Mouse (Mus musculus): ENCODE results near the gene Olfr43. TPM values are rescaled to one million over a fixed set of nuclear protein-coding genes. Genes with fewer than 3 reads are reported as not detected.

The Olfr43 gene
- polyA plus RNA-seq (2016; fragmentation: Nextera tagmentation; extraction: Ambion mirVana): not detected in 2 replicates

- Histone ChIP-seq H3K27me3 (no peaks in the 10 kb centered on the region), H3K36me3 (no peaks in the 10 kb centered on the region), H3K9me3 (no peaks in the 10 kb centered on the region), H3K4me3 (no peak within 1 kb of the TSS), H3K27ac (no peak within 1 kb of the TSS), H3K4me1 (no peaks in the 10 kb centered on the region), H3K9ac (no peak within 1 kb of the TSS), H3K4me2 (replicated peaks) (no peak within 1 kb of the TSS)
- WGBS: 62% methylated on average over 1 of the region's 1 CpGs
- no peak for ATAC-seq (ENCODE audit: insufficient number of reproducible peaks, insufficient read depth, low FRiP score, low TSS enrichment)
Measured at GRCm38 (mm10) chr11:74211279-74211678, at the start of gene Olfr43. Olfr43 (minus strand) TSS chr11:74211379.

GRCm38 (mm10) chr11:74259508-74259907, 48.3 kb upstream of the Olfr43 start, which contains the start of gene Olfr406:
Olfr406 (plus strand) TSS chr11:74259808.
- Histone ChIP-seq H3K9me3 (peaks cover 5% of the 10 kb centered on the region; the same call in 1 of the 2 replicates), H3K9ac (no peak within 1 kb of the TSS), H3K4me2 (replicated peaks) (no peak within 1 kb of the TSS), H3K36me3 (no peaks in the 10 kb centered on the region), H3K4me1 (no peaks in the 10 kb centered on the region), H3K27ac (no peak within 1 kb of the TSS), H3K4me3 (no peak within 1 kb of the TSS), H3K27me3 (no peaks in the 10 kb centered on the region)
- WGBS: 49% methylated on average over 2 of the region's 2 CpGs
- ATAC-seq (ENCODE audit: insufficient number of reproducible peaks, insufficient read depth, low FRiP score, low TSS enrichment): no peak

GRCm38 (mm10) chr11:74241201-74241600, 30.0 kb upstream of the Olfr43 start:
- no peaks in the 10 kb centered on the region for H3K36me3 ChIP-seq
- H3K4me2 ChIP-seq (replicated peaks): no peak overlapping the region
- H3K4me3 ChIP-seq: no peak overlapping the region
- H3K9ac ChIP-seq: no peak overlapping the region
- H3K27ac ChIP-seq: no peak overlapping the region
- H3K9me3 ChIP-seq: peaks cover 6% of the 10 kb centered on the region
- no peak for ATAC-seq (ENCODE audit: insufficient number of reproducible peaks, insufficient read depth, low FRiP score, low TSS enrichment)
- 93% methylated on average over 3 of the region's 3 CpGs for WGBS
- H3K27me3 ChIP-seq: no peaks in the 10 kb centered on the region
- no peaks in the 10 kb centered on the region for H3K4me1 ChIP-seq

DNA sequence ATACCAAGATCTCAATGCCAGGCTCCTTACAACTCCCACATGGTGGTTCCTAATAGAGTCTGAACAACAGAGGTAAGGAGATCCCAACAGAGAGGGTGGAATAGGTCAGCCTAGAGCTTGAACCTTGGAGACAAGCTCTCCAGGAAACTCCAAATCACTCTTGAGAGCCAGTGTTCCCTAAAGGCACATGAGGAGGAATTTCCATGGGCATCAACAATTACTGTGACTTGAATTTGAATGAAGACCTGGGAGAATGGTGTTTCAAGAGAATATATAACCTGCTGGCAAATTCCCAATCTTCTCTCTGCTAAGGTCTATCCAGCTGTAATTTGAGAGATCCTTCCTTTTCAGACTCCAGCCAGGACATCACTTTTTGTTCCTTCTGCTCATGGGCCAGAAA, 25.2 kb downstream of the Olfr43 start, which contains the start of gene Olfr403:
Gene Olfr403, plus strand, starts transcription at position 301 of the 400 bp plus-strand sequence.
- Histone ChIP-seq H3K4me3 (no peak within 1 kb of the TSS), H3K27ac (no peak within 1 kb of the TSS), H3K36me3 (no peaks in the 10 kb centered on the region), H3K4me1 (no peaks in the 10 kb centered on the region), H3K9me3 (0 out of 2 replicates have a peak, but pooled peaks cover 4% of the 10 kb centered on the region), H3K9ac (no peak within 1 kb of the TSS), H3K4me2 (replicated peaks) (no peak within 1 kb of the TSS), H3K27me3 (no peaks in the 10 kb centered on the region)
- no peak for ATAC-seq (ENCODE audit: insufficient number of reproducible peaks, insufficient read depth, low FRiP score, low TSS enrichment)

DNA sequence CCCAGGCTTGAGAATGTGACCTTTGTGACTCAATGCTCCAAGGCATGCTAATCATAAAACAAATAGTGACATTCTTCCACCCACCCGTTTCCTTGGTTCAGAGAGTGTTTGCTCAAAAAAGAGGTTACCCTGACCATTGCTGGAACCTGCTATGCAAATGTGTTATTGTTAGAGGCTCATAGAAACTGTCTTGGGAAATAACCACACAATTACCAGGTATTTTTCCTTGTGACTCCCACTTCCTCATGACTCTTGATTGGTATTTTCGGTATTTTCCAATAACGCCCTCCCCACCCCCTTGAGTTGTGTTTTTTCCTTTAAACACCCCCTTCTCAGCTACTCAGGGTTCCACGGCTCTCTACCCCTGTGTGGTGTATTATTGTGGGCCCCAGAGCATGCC, 27.4 kb downstream of the Olfr43 start:
- Histone ChIP-seq H3K4me3 (no peak overlapping the region), H3K4me1 (no peaks in the 10 kb centered on the region), H3K4me2 (replicated peaks) (no peak overlapping the region), H3K9me3 (0 out of 2 replicates have a peak, but pooled peaks cover 4% of the 10 kb centered on the region), H3K9ac (no peak overlapping the region), H3K27ac (no peak overlapping the region), H3K27me3 (no peaks in the 10 kb centered on the region), H3K36me3 (no peaks in the 10 kb centered on the region)
- ATAC-seq (ENCODE audit: insufficient number of reproducible peaks, insufficient read depth, low FRiP score, low TSS enrichment): no peak
- 75% methylated on average over 4 of the region's 4 CpGs for WGBS

- Histone ChIP-seq H3K9me3 (0 out of 2 replicates have a peak, but pooled peaks cover 4% of the 10 kb centered on the region), H3K27ac (no peak overlapping the region), H3K4me3 (no peak overlapping the region), H3K4me1 (no peaks in the 10 kb centered on the region), H3K9ac (no peak overlapping the region), H3K27me3 (no peaks in the 10 kb centered on the region), H3K36me3 (no peaks in the 10 kb centered on the region), H3K4me2 (replicated peaks) (no peak overlapping the region)
- 78% methylated on average over 4 of the region's 4 CpGs for WGBS
- ATAC-seq (ENCODE audit: insufficient number of reproducible peaks, insufficient read depth, low FRiP score, low TSS enrichment): no peak
Measured at GRCm38 (mm10) chr11:74183168-74183567, 28.0 kb downstream of the Olfr43 start.

GRCm38 (mm10) chr11:74168771-74169170, 42.4 kb downstream of the Olfr43 start:
- no peaks in the 10 kb centered on the region for H3K36me3 ChIP-seq
- H3K9ac ChIP-seq: no peak overlapping the region
- H3K4me2 ChIP-seq (replicated peaks): no peak overlapping the region
- H3K4me1 ChIP-seq: no peaks in the 10 kb centered on the region
- no peak overlapping the region for H3K27ac ChIP-seq
- no peak overlapping the region for H3K4me3 ChIP-seq
- H3K27me3 ChIP-seq: no peaks in the 10 kb centered on the region
- no peak for ATAC-seq (ENCODE audit: insufficient number of reproducible peaks, insufficient read depth, low FRiP score, low TSS enrichment)
- H3K9me3 ChIP-seq: peaks cover 2% of the 10 kb centered on the region; the same call in 1 of the 2 replicates

Other genes starting within 250 kb of the Olfr43 start
- not detected in 2 replicates for gene Olfr398, start 221.0 kb downstream of the Olfr43 start, polyA plus RNA-seq (2016; fragmentation: Nextera tagmentation; extraction: Ambion mirVana)
- not detected in 2 replicates for gene Olfr139, start 154.8 kb downstream of the Olfr43 start, polyA plus RNA-seq (2016; fragmentation: Nextera tagmentation; extraction: Ambion mirVana)
- not detected in 2 replicates for gene Olfr399, start 154.8 kb downstream of the Olfr43 start, polyA plus RNA-seq (2016; fragmentation: Nextera tagmentation; extraction: Ambion mirVana)
- gene Zfp616, start 141.4 kb downstream of the Olfr43 start, polyA plus RNA-seq (2016; fragmentation: Nextera tagmentation; extraction: Ambion mirVana): not detected in 2 replicates
- gene Olfr401, start 97.7 kb downstream of the Olfr43 start, polyA plus RNA-seq (2016; fragmentation: Nextera tagmentation; extraction: Ambion mirVana): not detected in 2 replicates
- not detected in 2 replicates for gene Olfr402, start 57.9 kb downstream of the Olfr43 start, polyA plus RNA-seq (2016; fragmentation: Nextera tagmentation; extraction: Ambion mirVana)
- not detected in 2 replicates for gene Olfr403, start 25.1 kb downstream of the Olfr43 start, polyA plus RNA-seq (2016; fragmentation: Nextera tagmentation; extraction: Ambion mirVana)
- not detected in 2 replicates for gene Olfr406, start 48.4 kb upstream of the Olfr43 start, polyA plus RNA-seq (2016; fragmentation: Nextera tagmentation; extraction: Ambion mirVana)
- gene Olfr59, start 72.4 kb upstream of the Olfr43 start, polyA plus RNA-seq (2016; fragmentation: Nextera tagmentation; extraction: Ambion mirVana): not detected in 2 replicates
- 0.05 TPM in 1 of 2 replicates, not detected in the other for gene Olfr410, start 126.7 kb upstream of the Olfr43 start, polyA plus RNA-seq (2016; fragmentation: Nextera tagmentation; extraction: Ambion mirVana)
- not detected in 2 replicates for gene Olfr411, start 141.3 kb upstream of the Olfr43 start, polyA plus RNA-seq (2016; fragmentation: Nextera tagmentation; extraction: Ambion mirVana)
- not detected in 2 replicates for gene Olfr412, start 150.7 kb upstream of the Olfr43 start, polyA plus RNA-seq (2016; fragmentation: Nextera tagmentation; extraction: Ambion mirVana)

Measured in embryonic facial prominence, embryonic 12.5 days (tissue).